Mouse (Mus musculus): ENCODE results near the gene Ang.

Ang gene

GRCm38 (mm10) chr14:51129624-51129975 lies 38.6 kb downstream of the Ang start:
- DNase-seq, result no peak

- DNase-seq, result no peak
Measured at GRCm38 (mm10) chr14:51130315-51130940, 39.5 kb downstream of the Ang start.

- no peak for DNase-seq
Measured at GRCm38 (mm10) chr14:51131086-51131815, 40.3 kb downstream of the Ang start.

GRCm38 (mm10) chr14:51132372-51132771 lies 41.4 kb downstream of the Ang start:
- DNase-seq, result no peak

- no peak for DNase-seq
Measured at GRCm38 (mm10) chr14:51140342-51140741, 49.4 kb downstream of the Ang start.

- no peak for DNase-seq
Measured at GRCm38 (mm10) chr14:51142119-51142518, 51.2 kb downstream of the Ang start.

- DNase-seq, result no peak
Measured at GRCm38 (mm10) chr14:51142568-51142967, 51.6 kb downstream of the Ang start.

GRCm38 (mm10) chr14:51143287-51143686 lies 52.3 kb downstream of the Ang start:
- no peak for DNase-seq

- no peak for DNase-seq
Measured at GRCm38 (mm10) chr14:51143937-51144336, 53.0 kb downstream of the Ang start.

- DNase-seq, result no peak
Measured at GRCm38 (mm10) chr14:51144451-51144850, 53.5 kb downstream of the Ang start.

GRCm38 (mm10) chr14:51145521-51145920 lies 54.6 kb downstream of the Ang start:
- no peak for DNase-seq

- DNase-seq, result no peak
Measured at GRCm38 (mm10) chr14:51146685-51147084, 55.7 kb downstream of the Ang start, which contains the start of gene Rnase1. Gene Rnase1, minus strand, starts transcription at chr14:51146785.

GRCm38 (mm10) chr14:51148006-51148405 lies 57.1 kb downstream of the Ang start:
- no peak for DNase-seq

GRCm38 (mm10) chr14:51149164-51149563 lies 58.2 kb downstream of the Ang start:
- DNase-seq, result no peak

GRCm38 (mm10) chr14:51150206-51150831 lies 59.4 kb downstream of the Ang start:
- no peak for DNase-seq

Measured in cerebellum, adult 11-12 months (tissue).